Mouse (Mus musculus) intestine, postnatal 0 days (tissue): Measurements from ENCODE around the gene Prim1. TPM values are rescaled to one million over a fixed set of nuclear protein-coding genes. Genes with fewer than 3 reads are reported as not detected.

Experiments
- ATAC-seq: fragments of 200-750 bp; cut with Nextera tagmentation; 2 replicates; pipeline ENCODE4 v1.8.0; 2017; ENCODE audit warnings: mild to moderate bottlenecking, moderate TSS enrichment, moderate library complexity
- H3K27ac ChIP-seq: fragments of 300-500 bp; sonication (generic); 2 replicates; pipeline ENCODE4 v1.5.1; 2014; ENCODE audit warnings: mild to moderate bottlenecking, low read depth, low read length, moderate library complexity
- H3K27me3 ChIP-seq: fragments of 300-500 bp; sonication (generic); replicated peaks from 2 replicates; pipeline ENCODE4 v1.6.1; 2014; ENCODE audit warnings: low read length, mixed read lengths; ENCODE audit not compliant: control insufficient read depth, insufficient read depth
- H3K36me3 ChIP-seq: fragments of 300-500 bp; sonication (generic); 2 replicates; pipeline ENCODE4 v1.6.1; 2014; ENCODE audit warnings: mild to moderate bottlenecking, moderate library complexity; ENCODE audit not compliant: control insufficient read depth, insufficient read depth
- H3K4me1 ChIP-seq: fragments of 300-500 bp; sonication (generic); replicated peaks from 2 replicates; pipeline ENCODE4 v1.6.1; 2014; ENCODE audit warnings: antibody characterized with exemption, low read length, mixed read lengths; ENCODE audit not compliant: control insufficient read depth, insufficient read depth
- H3K4me2 ChIP-seq: fragments of 300-500 bp; sonication (generic); replicated peaks from 2 replicates; pipeline ENCODE4 v1.6.1; 2014; ENCODE audit warnings: low read depth, mild to moderate bottlenecking, moderate library complexity
- H3K4me3 ChIP-seq: fragments of 300-500 bp; sonication (generic); 2 replicates; pipeline ENCODE4 v1.5.1; 2014; ENCODE audit warnings: low read depth, low read length
- H3K9ac ChIP-seq: fragments of 300-500 bp; sonication (generic); 2 replicates; pipeline ENCODE4 v1.6.1; 2014; ENCODE audit warnings: mild to moderate bottlenecking, low read depth, low read length
- H3K9me3 ChIP-seq: fragments of 300-500 bp; sonication (generic); 2 replicates; pipeline ENCODE4 v1.6.1; 2016; ENCODE audit warnings: mixed run types; ENCODE audit not compliant: control insufficient read depth
- CTCF ChIP-seq: sonication (generic); IDR thresholded peaks from 2 replicates; pipeline ENCODE4 v1.5.1; 2016; ENCODE audit warnings: low read depth, mild to moderate bottlenecking, control low read depth, antibody characterized with exemption, moderate library complexity
- WGBS: fragments of 180-500 bp; shearing (Covaris S2); extraction: QIAGEN DNeasy Blood & Tissue Kit; methylation state at CpG from one replicate; pipeline ENCODE4 v1.1.7; 2014; 5-methylcytosine and 5-hydroxymethylcytosine counted together
- polyA plus RNA-seq: library from polyadenylated mRNA; unstranded; fragments of >200 nt; fragmentation: Nextera tagmentation; extraction: Ambion mirVana; gene quantifications from 2 replicates; pipeline ENCODE4 v1.2.1, GENCODE M21; 2015

The Prim1 gene
- polyA plus RNA-seq, 1 experiment from 2014 or later: 18.7 TPM

DNA sequence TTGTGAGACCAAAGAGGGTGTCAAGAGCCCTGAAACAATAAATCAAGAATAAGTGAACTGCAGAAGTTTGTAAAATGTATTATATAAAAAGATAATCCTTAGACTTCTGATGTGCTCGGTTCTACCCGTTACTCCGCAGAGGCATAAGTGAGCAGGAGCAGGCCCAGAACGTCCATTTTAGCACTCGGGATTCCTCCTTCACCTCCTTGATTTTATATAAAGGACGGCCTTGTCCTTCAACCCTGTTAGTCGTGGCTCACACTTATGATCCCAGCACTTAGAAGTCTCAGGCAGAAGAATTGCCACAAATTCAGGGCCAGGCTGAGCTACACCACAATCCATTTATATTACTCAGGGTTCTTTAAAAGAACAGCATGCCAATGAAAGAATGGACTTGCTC, 15.0 kb downstream of the Prim1 start:
- no peaks in the 10 kb centered on the region for H3K9me3 ChIP-seq
- no peak overlapping the region for H3K9ac ChIP-seq
- WGBS: 90% methylated on average over 7 of the region's 7 CpGs
- no peak overlapping the region for H3K27ac ChIP-seq
- no peak overlapping the region for H3K4me2 ChIP-seq
- ATAC-seq: no peak
- H3K4me3 ChIP-seq: no peak overlapping the region
- no peak for TF ChIP-seq CTCF
- 0 out of 2 replicates have a peak, but pooled peaks cover 2% of the 10 kb centered on the region for H3K4me1 ChIP-seq
- H3K27me3 ChIP-seq: no peaks in the 10 kb centered on the region
- H3K36me3 ChIP-seq: peaks cover 9% of the 10 kb centered on the region

GRCm38 (mm10) chr10:128030860-128031259, 15.9 kb downstream of the Prim1 start:
- H3K4me2 ChIP-seq: no peak overlapping the region
- peaks cover 5% of the 10 kb centered on the region; the same call in 1 of the 2 replicates for H3K36me3 ChIP-seq
- no peaks in the 10 kb centered on the region for H3K9me3 ChIP-seq
- no peak for ATAC-seq
- no peak overlapping the region for H3K9ac ChIP-seq
- H3K4me1 ChIP-seq: 0 out of 2 replicates have a peak, but pooled peaks cover 3% of the 10 kb centered on the region
- H3K4me3 ChIP-seq: no peak overlapping the region
- TF ChIP-seq CTCF: no peak
- H3K27ac ChIP-seq: no peak overlapping the region
- 65% methylated on average over 2 of the region's 2 CpGs for WGBS
- no peaks in the 10 kb centered on the region for H3K27me3 ChIP-seq

DNA sequence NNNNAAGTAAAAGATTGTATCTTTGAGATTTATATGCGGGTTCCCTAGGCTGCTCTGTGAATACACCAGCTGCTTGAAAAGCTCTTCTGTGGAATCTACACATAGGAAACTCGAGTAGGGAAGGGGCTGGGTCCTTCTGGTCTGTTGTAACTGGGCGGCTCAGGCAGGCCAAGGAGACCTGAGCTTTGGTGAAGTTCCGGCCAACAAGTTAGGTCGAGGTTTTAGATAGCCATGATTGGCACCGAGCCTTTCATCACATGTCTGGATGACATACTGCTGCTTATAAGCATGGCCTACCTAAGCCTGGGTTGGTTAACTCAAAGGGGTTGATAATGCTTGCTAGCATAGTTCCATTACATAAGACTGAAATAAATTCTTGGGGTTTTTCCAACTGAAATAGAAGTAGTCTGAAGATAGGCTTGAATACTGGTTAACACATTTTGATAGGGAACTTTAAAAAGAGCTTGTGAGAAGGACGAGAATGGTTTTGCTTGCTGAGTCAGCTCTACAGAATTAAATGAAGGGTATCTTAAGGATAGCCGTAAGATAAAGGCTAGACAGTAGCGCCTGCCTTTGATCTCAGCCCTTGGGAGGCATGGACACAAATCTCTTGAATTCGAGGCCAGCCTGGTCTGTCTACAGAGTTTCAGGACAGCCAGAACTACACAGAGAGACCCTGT, 21.9 kb downstream of the Prim1 start:
- Histone ChIP-seq H3K4me1 (peaks cover 6% of the 10 kb centered on the region; the same call in 1 of the 2 replicates), H3K27ac (peak overlapping the region; percentile 95), H3K9ac (peak overlapping the region; percentile 99), H3K4me3 (peak overlapping the region; percentile 96), H3K9me3 (no peaks in the 10 kb centered on the region), H3K27me3 (no peaks in the 10 kb centered on the region), H3K36me3 (peaks cover 23% of the 10 kb centered on the region), H3K4me2 (peak overlapping the region; percentile 77)
- WGBS: 2% methylated on average over 10 of the region's 10 CpGs
- ATAC-seq: peak; percentile 38
- no peak for TF ChIP-seq CTCF

DNA sequence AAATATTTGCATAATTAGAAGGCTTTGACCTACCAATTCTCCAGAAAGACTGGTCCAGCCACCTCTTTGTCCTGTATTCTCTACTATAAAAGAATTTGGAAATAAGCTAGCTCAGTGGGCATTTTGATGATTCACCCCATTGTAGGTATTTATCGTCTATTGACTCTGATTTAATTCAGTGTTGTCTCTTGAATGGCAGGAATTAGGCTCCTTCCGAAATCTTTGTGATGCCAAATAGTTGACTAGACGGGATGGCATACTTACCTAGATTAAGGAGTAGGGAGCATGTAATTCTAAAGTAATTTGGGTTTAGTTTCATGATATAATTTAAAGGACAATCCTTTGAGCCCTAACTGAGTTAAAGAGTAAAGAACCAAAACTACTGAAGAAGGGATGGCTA, 23.0 kb downstream of the Prim1 start:
- Histone ChIP-seq H3K9me3 (no peaks in the 10 kb centered on the region), H3K4me2 (peak overlapping the region; percentile 35), H3K27ac (no peak overlapping the region), H3K9ac (no peak overlapping the region), H3K4me1 (peaks cover 6% of the 10 kb centered on the region; the same call in 1 of the 2 replicates), H3K4me3 (no peak overlapping the region), H3K27me3 (no peaks in the 10 kb centered on the region), H3K36me3 (peaks cover 30% of the 10 kb centered on the region)
- WGBS: 58% methylated on average over 3 of the region's 3 CpGs
- no peak for ATAC-seq
- TF ChIP-seq CTCF: no peak

DNA sequence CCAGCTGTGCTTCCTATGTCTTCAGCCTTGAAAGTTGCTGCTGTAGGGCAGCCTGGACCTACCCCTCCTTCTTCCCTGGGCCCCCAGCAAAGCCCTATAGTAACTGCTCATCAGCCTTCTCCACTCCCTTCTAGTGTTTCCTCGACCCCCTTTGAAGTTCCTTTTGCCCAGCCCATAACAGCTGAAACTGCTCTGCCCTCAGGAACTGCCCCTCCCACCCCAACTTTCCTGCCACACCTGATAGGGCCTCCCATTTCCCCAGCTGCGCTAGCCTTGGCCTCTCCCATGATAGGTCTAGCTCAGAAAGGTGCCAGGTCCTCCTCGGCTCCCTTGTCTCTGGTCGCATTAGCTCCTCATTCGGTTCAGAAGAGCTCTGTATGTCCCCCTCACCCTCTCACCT, 24.2 kb downstream of the Prim1 start:
- 23% methylated on average over 5 of the region's 5 CpGs for WGBS
- no peak overlapping the region for H3K4me2 ChIP-seq
- no peaks in the 10 kb centered on the region for H3K27me3 ChIP-seq
- H3K27ac ChIP-seq: no peak overlapping the region
- H3K4me3 ChIP-seq: no peak overlapping the region
- no peak overlapping the region; the same call in 1 of the 2 replicates for H3K9ac ChIP-seq
- no peak for TF ChIP-seq CTCF
- H3K4me1 ChIP-seq: peaks cover 6% of the 10 kb centered on the region; the same call in 1 of the 2 replicates
- ATAC-seq: no peak
- H3K9me3 ChIP-seq: no peaks in the 10 kb centered on the region
- H3K36me3 ChIP-seq: peaks cover 39% of the 10 kb centered on the region

DNA sequence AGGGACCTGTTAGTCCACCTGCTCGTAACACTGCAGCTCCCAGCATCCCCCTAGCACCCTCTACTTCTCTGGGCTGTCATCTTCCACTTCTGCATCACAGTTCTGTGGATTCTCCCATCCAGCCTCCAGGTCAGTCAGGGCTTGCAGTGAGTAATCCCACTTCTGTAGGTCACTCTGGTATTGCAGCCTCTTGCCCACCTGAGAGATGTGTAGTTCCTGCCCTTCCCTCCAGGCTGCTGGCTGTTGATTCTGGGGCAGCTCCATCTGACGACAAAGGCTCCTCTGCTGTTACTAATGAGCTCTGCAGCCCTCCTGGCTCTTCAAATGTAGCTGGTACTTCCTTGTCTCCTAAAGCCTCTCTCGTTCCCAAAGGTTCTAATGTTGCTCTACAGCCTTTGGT, 24.9 kb downstream of the Prim1 start:
- no peak for ATAC-seq
- no peak overlapping the region for H3K4me2 ChIP-seq
- H3K36me3 ChIP-seq: peaks cover 45% of the 10 kb centered on the region
- no peaks in the 10 kb centered on the region for H3K9me3 ChIP-seq
- WGBS: 49% methylated on average over 3 of the region's 3 CpGs
- no peak for TF ChIP-seq CTCF
- H3K27ac ChIP-seq: 0 out of 2 replicates have a peak overlapping the region, but pooled peaks have one; percentile 21
- no peaks in the 10 kb centered on the region for H3K27me3 ChIP-seq
- no peak overlapping the region for H3K4me3 ChIP-seq
- H3K9ac ChIP-seq: no peak overlapping the region; the same call in 1 of the 2 replicates
- H3K4me1 ChIP-seq: peaks cover 4% of the 10 kb centered on the region; the same call in 1 of the 2 replicates
